Mouse (Mus musculus): ENCODE results near the gene Prr15l.

Gene Prr15l

DNA sequence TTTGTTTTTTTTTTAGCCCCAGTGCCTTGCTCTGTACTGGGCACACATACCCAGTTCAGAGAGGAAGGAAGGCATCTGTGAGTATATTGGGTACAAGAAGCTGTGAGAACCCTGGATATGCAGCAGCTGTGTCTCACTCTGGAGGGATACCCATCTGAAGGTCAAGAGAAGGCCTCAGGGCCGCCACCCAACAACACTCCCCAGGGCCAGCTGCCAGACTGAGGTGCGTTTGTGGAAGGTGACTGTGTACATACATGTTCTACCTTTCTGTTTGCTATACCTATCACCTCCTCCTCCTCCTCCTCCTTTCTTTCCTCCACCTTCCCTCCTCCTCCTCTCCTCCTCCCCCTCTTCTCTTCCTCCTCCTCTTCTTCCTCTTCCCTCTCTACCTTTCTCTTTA, at the start of gene Prr15l:
Prr15l (plus strand) TSS at position 17 of the 400 bp plus-strand sequence.
- no peak for DNase-seq (ENCODE audit: low spot score)

GRCm38 (mm10) chr11:96878715-96879114, 49.2 kb upstream of the Prr15l start:
- DNase-seq (ENCODE audit: low spot score): no peak

- DNase-seq (ENCODE audit: low spot score): no peak
These were observed 48.5 kb upstream of the Prr15l start for GRCm38 (mm10) chr11:96879359-96879758.

GRCm38 (mm10) chr11:96880296-96880695, 47.6 kb upstream of the Prr15l start:
- no peak for DNase-seq (ENCODE audit: low spot score)

DNA sequence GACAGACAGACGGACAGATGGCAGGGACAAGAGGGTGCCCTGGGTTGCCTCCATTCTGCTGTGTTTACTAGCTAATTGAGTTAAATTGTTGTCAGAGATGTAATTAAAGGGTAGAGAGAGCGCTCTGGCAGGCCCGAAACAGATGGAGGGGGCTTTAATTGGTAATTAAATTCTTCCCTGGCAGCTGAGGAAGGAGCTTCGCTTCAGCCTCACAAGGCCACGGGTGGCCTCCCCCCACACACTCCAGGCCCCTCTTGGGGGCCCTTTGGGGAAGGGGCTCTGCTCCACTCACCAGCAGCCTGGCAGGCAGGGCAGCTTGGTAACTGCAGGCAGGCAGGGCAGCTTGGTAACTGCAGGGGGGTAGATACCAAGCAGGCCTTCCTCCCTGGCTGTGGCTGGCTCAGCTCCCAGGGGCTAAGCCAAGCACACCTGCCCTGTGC, 42.0 kb upstream of the Prr15l start:
- no peak for DNase-seq (ENCODE audit: low spot score)

GRCm38 (mm10) chr11:96886942-96887546, 40.9 kb upstream of the Prr15l start:
- DNase-seq (ENCODE audit: low spot score): no peak

GRCm38 (mm10) chr11:96891784-96892527, 35.9 kb upstream of the Prr15l start:
- DNase-seq (ENCODE audit: low spot score): no peak

DNA sequence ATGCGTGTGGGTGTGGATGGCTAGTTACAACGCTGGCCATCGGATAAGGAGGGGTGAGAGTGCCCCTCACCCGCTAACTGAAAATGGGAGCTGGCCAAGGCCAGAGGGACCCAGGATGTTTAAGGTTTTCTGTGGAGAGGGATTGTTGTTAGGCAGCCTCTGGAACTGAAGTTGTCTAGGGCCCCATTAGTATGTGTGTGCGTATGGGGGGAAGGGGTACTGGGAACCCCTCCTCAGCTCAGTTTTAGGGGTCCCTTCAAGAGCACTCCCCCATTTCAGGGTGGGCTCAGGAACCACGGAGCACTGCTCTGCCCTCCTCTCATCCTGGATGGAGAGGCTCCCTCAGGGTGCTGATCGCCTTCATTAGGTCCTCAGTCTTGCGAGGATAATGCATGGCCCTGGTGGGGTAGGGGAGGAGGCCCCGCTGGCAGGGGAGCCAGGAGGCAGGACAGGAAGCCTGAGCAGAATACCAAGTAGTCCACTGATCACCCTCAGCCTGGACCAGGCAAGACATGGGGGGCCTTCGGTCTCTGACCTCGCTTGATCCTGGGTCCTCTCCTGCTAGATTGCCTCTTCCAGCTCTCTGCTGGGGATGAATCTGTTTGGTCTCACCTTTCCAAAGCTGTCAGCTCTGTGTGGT, 34.6 kb upstream of the Prr15l start:
- no peak for DNase-seq (ENCODE audit: low spot score)

DNA sequence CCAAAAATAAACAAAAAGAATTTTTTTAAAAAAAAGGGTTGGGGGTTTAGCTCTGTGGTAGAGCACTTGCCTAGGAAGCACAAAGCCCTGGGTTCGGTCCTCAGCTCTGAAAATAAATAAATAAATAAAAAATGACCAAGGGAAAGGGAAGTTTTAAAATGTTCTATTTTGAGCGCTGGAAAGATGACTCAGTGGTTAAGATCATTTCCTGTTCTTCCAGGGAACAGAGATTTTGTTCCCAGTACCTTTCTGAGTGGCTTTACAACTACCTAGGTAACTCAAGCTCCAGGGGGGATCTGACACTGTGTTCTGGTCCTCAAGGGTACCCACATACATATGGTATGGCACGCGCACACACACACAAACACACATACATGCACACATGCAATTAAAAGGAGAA, 32.0 kb upstream of the Prr15l start:
- DNase-seq (ENCODE audit: low spot score): no peak

DNA sequence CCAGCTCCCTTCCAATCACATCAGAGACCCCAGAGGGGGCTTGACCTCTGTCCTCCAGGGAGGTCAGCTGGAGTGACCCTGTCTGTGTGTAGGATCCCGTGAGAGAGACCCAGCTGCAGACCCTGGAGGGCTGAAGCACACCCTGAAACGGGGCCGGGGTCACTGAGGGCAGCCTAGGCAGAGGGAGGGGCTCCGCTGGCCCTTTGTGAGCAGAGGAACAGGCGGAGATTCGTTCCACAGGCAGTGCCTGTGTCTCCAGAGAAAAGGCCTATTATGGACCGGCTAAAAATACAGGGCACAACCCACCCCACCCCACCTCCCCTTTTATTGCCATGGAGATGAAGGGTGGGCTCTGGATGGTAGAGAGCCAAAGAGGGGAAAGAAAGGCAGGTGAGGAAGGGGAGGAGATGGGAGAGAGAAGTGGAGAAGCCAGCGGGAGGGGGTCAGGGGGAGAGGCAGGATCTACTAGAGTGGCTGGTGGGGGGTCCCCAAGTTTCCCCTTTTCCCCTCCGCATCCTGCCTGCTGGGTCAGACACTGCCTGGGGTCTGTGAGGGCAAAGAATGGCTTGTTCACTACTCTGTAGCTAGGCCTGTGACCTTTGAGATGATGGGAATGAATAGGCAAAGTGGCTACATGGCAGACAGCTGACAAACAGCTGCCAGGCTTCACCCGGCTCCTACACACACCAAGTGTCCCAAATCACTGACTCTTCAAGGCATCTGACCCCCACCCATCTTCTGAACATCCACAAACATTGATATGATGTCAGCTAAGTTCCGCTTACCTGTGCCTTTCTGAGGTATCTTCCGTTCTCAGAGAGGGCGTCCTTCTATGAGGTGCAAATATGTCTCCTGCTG, 28.2 kb upstream of the Prr15l start:
- DNase-seq (ENCODE audit: low spot score): no peak

GRCm38 (mm10) chr11:96901332-96901731, 26.6 kb upstream of the Prr15l start:
- no peak for DNase-seq (ENCODE audit: low spot score)

DNA sequence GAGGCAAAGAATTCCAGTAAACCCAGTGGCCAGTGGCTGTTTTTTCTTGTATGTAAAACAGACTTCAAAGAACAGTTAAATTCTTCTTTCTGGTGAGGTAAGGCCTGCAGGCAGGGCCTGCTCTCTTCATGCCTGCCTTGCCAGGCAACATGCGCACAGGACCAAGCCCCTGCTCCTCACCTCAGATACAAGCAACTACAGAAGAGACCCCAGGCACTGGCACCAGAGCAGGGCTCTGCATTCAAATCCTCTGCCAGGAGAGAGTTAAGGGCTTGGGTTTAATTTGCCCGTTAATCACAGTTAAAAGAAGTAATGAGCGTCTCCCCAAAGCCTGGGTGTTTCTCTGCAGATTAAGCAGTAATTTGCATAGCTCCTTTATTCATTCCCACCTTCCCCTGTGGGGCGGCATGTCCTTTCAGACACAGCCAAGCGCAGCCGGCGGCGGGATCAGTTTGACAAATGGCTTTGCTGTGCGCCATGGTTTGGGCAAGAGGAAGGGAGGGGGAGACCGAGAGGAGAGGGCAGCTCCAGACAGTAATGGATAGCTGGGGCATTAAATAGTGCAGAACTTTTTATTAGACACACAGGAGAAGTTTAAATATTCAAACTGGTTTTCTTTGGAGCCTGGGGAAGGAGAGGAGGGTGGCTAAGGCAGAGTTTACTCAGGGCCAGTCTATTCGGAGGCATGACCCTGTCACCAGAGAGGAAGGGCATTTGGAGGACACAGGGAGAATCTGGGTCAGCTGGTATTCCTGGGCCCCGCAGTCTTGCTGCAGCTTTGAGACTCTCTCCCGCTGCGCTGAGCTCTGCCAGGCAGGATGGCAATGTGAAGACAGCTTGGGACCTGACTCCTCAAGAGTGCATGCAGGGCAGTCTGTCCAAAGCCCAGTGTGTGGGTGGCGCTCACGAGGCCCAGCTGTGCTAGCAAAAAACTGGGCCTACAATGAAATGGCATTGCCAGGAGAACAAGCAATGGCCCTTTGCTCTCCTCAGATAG, 25.0 kb upstream of the Prr15l start:
- no peak for DNase-seq (ENCODE audit: low spot score)

DNA sequence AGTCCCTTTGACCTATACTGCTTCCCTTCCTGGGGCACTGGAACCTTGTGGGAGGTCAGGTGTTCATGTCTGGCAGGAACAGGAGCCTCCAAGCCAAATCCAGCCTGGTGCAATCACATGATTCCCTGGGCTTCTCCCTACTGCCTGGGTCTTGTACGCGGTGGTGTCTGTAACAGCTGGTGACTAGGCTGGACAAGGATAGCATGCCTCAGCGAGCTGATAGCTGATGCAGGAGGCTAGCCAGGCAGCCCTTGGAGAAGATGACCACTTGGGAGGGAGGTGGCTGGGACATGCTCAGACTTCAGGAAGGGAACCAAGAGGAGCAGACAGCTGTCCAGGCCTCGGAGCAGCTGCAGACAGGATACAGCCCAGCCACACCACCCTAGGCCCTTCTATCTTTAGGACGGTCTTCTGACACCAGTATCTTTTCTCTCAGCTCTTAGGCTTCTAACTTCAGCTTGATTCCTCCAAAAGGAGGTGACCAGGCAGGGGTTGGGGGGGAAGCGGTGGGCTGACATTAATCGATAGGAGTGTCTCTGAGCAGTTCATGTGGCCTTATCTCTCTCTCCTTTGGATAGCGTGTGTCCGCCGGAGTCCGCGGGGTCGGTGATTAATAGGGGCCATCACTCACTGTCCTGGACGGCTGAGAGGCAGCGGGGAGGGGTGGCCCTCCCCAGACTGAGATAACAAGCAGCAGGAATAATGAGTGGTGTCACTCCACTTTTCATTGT, 21.3 kb upstream of the Prr15l start:
- no peak for DNase-seq (ENCODE audit: low spot score)

- DNase-seq (ENCODE audit: low spot score): no peak
These were observed 19.3 kb upstream of the Prr15l start for GRCm38 (mm10) chr11:96908594-96908993.

GRCm38 (mm10) chr11:96910003-96910402, 17.9 kb upstream of the Prr15l start:
- peak; percentile 72 for DNase-seq (ENCODE audit: low spot score)

DNA sequence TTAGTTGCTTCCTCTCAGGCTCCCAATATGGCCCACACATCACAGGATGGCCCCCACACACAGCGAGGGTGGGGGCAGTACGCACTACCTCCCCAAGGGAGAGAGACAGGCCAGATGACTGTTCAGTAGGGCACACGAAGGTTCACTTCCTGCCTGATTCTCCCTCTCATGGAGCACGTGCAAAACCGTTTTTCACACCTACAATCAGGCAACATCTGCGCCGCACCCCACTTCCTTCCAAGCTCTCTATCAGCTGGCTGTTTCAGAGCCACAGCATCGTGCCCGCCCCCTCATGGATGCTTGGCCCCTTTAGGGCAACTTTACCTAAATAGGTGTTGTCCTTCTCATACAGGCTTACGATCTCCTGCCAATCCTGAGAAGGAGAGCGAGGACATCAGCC, 15.2 kb upstream of the Prr15l start:
- peak; percentile 62 for DNase-seq (ENCODE audit: low spot score)

GRCm38 (mm10) chr11:96916044-96916884, 11.6 kb upstream of the Prr15l start, which contains the start of gene Cdk5rap3:
Cdk5rap3 (minus strand) TSS chr11:96916496.
- DNase-seq (ENCODE audit: low spot score): peak; percentile 99

DNA sequence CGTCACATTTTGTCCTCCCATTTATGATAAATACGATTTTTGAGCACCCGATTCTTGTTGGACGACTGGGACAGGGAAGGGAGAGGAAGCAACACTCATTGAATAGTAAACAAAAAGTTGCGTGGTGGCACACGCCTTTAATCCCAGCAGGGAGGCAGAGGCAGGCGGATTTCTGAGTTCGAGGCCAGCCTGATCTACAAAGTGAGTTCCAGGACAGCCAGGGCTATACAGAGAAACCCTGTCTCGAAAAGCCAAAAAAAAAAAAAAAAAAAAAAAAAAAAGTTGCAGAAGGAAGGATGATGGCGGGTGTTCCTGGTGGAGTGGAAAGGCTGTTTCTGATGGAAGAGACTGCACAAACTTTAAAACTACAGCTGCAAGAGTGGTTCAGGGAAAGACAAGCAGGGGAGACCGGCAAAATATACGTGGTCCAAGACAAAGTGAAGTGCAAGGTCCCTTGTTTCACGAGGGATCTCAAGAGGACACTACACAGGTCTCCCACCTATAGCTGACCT, 11.0 kb upstream of the Prr15l start:
- no peak for DNase-seq (ENCODE audit: low spot score)

DNA sequence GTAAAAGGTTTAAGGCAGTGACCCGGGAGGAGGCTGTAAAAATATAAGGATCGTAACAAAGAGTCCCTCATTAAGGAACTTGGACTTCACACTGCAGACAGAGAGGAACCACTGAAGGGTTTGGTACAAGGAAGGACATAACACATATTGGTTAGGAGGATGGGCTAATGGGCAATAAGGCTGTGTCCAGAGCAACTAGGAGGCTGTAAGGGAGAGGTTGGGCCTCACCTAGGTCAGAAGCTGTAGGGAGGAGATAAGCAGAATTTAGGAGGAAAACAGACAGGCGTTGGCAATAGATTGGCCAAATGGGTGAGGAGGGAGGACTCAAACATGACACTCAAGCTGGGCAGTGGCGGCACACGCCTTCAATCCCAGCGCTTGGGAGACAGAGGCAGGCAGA, 10.5 kb upstream of the Prr15l start:
- DNase-seq (ENCODE audit: low spot score): no peak

Data from T-cell, adult 2 months (primary cell).